Mouse (Mus musculus) small intestine, adult 2 months (tissue): ENCODE measurements around the gene Mcidas. TPM values are rescaled to one million over a fixed set of nuclear protein-coding genes. Genes with fewer than 3 reads are reported as not detected.

Experiments used
- H3K27ac ChIP-seq: fragments of 200-500 bp; 2 replicates; pipeline ENCODE4 v1.5.1; 2012; ENCODE audit warnings: low read depth, low read length, control low read depth, inconsistent platforms; ENCODE audit not compliant: insufficient read depth
- H3K27me3 ChIP-seq: fragments of 200-500 bp; 2 replicates; pipeline ENCODE4 v1.6.1; 2012; ENCODE audit warnings: mild to moderate bottlenecking, moderate library complexity, low read length, inconsistent platforms; ENCODE audit not compliant: control insufficient read depth, insufficient read depth
- H3K36me3 ChIP-seq: fragments of 200-500 bp; 2 replicates; pipeline ENCODE4 v1.6.1; 2012; ENCODE audit warnings: mild to moderate bottlenecking, low read length, control low read depth, inconsistent platforms; ENCODE audit not compliant: control insufficient read depth, insufficient read depth
- H3K4me1 ChIP-seq: fragments of 200-500 bp; 2 replicates; pipeline ENCODE4 v1.6.1; 2012; ENCODE audit warnings: low read length, inconsistent platforms, mixed read lengths; ENCODE audit not compliant: control insufficient read depth, insufficient read depth, insufficient read length
- H3K4me3 ChIP-seq: fragments of 200-500 bp; 2 replicates; pipeline ENCODE4 v1.5.1; 2012; ENCODE audit warnings: low read depth, mild to moderate bottlenecking, control low read depth, inconsistent platforms, low read length, moderate library complexity
- CTCF ChIP-seq: fragments of 200-500 bp; IDR thresholded peaks from 2 replicates; pipeline ENCODE4 v1.5.1; 2012; ENCODE audit warnings: low read depth, mild to moderate bottlenecking, control low read depth, inconsistent platforms, low read length, moderate library complexity, mixed read lengths; ENCODE audit not compliant: insufficient replicate concordance, insufficient read length; ENCODE audit errors: extremely low read depth
- POLR2A ChIP-seq: fragments of 200-500 bp; IDR thresholded peaks from 2 replicates; pipeline ENCODE4 v1.6.1; 2012; ENCODE audit warnings: low read depth, mild to moderate bottlenecking, control low read depth, inconsistent platforms, low read length, moderate library complexity
- WGBS: fragments of 180-500 bp; shearing (Covaris S2); methylation state at CpG from one replicate; pipeline ENCODE4 v1.1.7; 2018; 5-methylcytosine and 5-hydroxymethylcytosine counted together
- polyA plus RNA-seq: library from polyadenylated mRNA; depleted of rRNA; stranded (reverse); fragments of >200 nt; gene quantifications from 2 replicates; pipeline ENCODE4 v1.2.3, GENCODE M21; 2012; rRNA removed

The Mcidas gene
- not detected in 2 replicates for polyA plus RNA-seq

GRCm38 (mm10) chr13:112993531-112994152 is at the start of gene Mcidas:
Mcidas (plus strand) TSS chr13:112993845.
- under 1% methylated on average over 63 of the region's 63 CpGs for WGBS
- peaks cover 19% of the 10 kb centered on the region for H3K4me1 ChIP-seq
- peaks cover 48% of the 10 kb centered on the region for H3K27me3 ChIP-seq
- H3K27ac ChIP-seq, result no peak within 1 kb of the TSS
- TF ChIP-seq CTCF (no peak), POLR2A (no peak)
- H3K4me3 ChIP-seq, result peak within 1 kb of the TSS; percentile 43
- H3K36me3 ChIP-seq, result no peaks in the 10 kb centered on the region

GRCm38 (mm10) chr13:112945312-112945711 is 48.3 kb upstream of the Mcidas start:
- H3K4me3 ChIP-seq, result no peak overlapping the region
- 95% methylated on average over 9 of the region's 9 CpGs for WGBS
- no peaks in the 10 kb centered on the region for H3K4me1 ChIP-seq
- TF ChIP-seq CTCF, result no peak
- TF ChIP-seq POLR2A, result no peak
- no peak overlapping the region for H3K27ac ChIP-seq
- H3K27me3 ChIP-seq, result no peaks in the 10 kb centered on the region
- peaks cover 60% of the 10 kb centered on the region for H3K36me3 ChIP-seq

- no peak for TF ChIP-seq CTCF
- TF ChIP-seq POLR2A, result no peak
- Histone ChIP-seq H3K4me1 (no peaks in the 10 kb centered on the region), H3K36me3 (peaks cover 60% of the 10 kb centered on the region), H3K4me3 (no peak overlapping the region), H3K27me3 (no peaks in the 10 kb centered on the region), H3K27ac (no peak overlapping the region)
- 82% methylated on average over 6 of the region's 6 CpGs for WGBS
These were observed 47.7 kb upstream of the Mcidas start for GRCm38 (mm10) chr13:112945900-112946299.

- peaks cover 32% of the 10 kb centered on the region for H3K36me3 ChIP-seq
- no peak for TF ChIP-seq CTCF
- TF ChIP-seq POLR2A, result no peak
These were observed 39.6 kb upstream of the Mcidas start for GRCm38 (mm10) chr13:112954067-112954466.

GRCm38 (mm10) chr13:112963081-112963480 is 30.6 kb upstream of the Mcidas start:
- no peak overlapping the region for H3K27ac ChIP-seq
- no peaks in the 10 kb centered on the region for H3K4me1 ChIP-seq
- H3K4me3 ChIP-seq, result no peak overlapping the region
- 73% methylated on average over 5 of the region's 5 CpGs for WGBS
- H3K27me3 ChIP-seq, result no peaks in the 10 kb centered on the region
- TF ChIP-seq CTCF (no peak), POLR2A (no peak)
- peaks cover 41% of the 10 kb centered on the region for H3K36me3 ChIP-seq

More at GRCm38 (mm10) chr13:112954067-112954466, 39.6 kb upstream of the Mcidas start:
- WGBS, result 93% methylated on average over 8 of the region's 8 CpGs
- Histone ChIP-seq H3K27me3 (no peaks in the 10 kb centered on the region), H3K4me3 (no peak overlapping the region), H3K27ac (no peak overlapping the region), H3K4me1 (no peaks in the 10 kb centered on the region)

GRCm38 (mm10) chr13:112964421-112964820 is 29.2 kb upstream of the Mcidas start:
- Histone ChIP-seq H3K4me1 (no peaks in the 10 kb centered on the region), H3K27me3 (no peaks in the 10 kb centered on the region), H3K36me3 (peaks cover 46% of the 10 kb centered on the region), H3K4me3 (no peak overlapping the region), H3K27ac (no peak overlapping the region)
- WGBS, result 95% methylated on average over 12 of the region's 12 CpGs
- TF ChIP-seq POLR2A (no peak), CTCF (no peak)

GRCm38 (mm10) chr13:112967267-112967666 is 26.4 kb upstream of the Mcidas start:
- H3K27me3 ChIP-seq, result no peaks in the 10 kb centered on the region
- no peak overlapping the region for H3K4me3 ChIP-seq
- H3K27ac ChIP-seq, result no peak overlapping the region
- TF ChIP-seq POLR2A, result no peak
- TF ChIP-seq CTCF, result no peak
- peaks cover 35% of the 10 kb centered on the region for H3K36me3 ChIP-seq
- 91% methylated on average over 5 of the region's 5 CpGs for WGBS
- no peaks in the 10 kb centered on the region for H3K4me1 ChIP-seq
